Mouse (Mus musculus) yolk sac, embryonic 10.5 days (tissue): Measurements from ENCODE around the gene Smurf1.

Experiments used
- DNase-seq: peaks from one replicate; pipeline ENCODE4 v3.0.0-alpha.2; 2017; ENCODE audit warnings: low spot score

The Smurf1 gene

DNA sequence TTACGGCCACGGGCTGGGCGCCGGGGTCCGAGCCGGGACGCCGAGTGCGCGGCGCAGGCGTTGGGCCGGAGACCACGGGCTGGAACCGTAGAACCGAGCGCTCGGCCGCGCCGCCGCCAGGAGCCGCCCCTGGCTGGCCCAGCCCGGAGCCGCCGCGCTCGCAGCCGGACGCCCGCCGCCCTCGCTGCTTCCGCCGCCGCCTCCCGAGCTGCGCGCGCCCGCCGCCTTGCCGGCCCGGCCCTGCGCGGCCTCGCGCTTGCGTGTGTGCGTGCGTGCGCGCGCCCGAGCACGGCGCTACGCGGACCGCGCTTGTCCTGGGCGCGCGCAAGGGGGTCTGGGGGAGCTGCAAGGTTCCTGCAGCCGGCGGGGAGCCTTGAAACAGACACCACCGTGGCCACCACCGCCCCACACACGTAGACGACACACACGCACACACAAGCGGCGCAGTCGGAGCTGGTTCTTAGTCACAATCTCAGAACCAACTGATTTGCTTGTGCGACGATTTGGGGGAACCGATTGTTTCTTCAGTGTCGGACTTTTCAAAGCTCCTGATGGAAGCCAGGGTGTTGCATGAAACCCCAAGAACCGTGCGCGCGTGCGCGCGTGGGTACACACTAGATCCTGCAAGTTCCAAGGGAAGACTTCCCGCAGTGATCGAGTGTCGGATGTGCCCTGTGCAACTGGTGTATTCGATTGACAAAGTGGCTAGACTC is at the start of gene Smurf1:
Gene Smurf1 (minus strand): TSS at position 209 of the 713 bp plus-strand sequence.
- peak; percentile 86 for DNase-seq

DNA sequence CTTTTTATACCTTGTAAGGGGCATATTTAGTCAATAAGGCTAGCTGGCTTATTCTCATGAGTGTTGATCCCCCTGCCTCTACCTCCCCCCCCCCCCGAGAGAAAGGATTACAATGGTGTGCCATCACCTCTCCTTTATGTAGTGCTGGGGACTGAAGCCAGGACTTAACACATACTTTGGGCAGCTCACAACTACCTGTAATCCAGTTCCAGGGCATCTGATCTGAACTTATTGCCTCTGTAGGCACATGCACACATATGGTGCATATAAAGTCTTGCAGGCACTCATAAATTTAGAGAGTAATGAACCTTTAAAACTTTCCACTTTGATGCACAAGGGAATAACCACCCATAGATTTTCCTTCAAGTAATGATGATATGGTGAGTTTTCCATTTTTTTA is 48.6 kb upstream of the Smurf1 start:
- DNase-seq, result no peak

DNA sequence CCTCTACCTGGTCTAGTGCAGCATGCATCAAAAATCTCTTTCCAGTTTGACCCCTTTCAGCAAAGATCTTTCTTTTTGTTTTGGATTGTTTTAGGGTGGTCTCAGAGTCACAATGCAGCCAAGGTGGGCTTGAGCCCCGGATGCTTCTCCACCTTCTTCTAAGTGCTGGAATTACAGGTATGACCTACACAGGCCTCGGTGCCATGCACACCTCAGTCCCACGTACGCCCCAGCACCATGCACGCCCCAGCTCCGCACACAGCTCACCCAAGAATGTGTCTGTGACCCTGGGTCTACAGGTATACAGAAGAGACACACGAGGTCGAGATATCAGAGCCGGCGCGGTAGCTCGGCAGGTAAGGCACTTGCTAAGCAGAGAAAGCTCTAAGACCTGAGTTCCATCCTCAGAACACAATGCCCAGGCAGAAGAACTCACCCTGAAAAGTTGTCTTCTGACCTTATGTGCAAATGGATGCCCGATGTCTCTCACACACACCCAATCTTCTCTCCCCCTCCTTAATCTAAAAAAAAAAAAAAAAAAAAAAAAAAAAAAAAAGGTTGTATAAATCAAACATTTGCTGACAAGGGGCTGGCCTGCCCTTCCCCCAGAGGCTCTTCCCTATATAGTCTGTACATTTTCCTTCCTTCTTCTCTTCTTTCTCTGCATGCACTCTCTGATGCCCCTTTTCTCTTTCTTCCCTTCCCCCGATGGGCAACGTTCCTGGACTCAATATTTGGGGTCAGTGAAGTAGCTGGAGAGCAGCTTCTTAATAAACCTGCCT is 43.4 kb upstream of the Smurf1 start:
- DNase-seq, result no peak

DNA sequence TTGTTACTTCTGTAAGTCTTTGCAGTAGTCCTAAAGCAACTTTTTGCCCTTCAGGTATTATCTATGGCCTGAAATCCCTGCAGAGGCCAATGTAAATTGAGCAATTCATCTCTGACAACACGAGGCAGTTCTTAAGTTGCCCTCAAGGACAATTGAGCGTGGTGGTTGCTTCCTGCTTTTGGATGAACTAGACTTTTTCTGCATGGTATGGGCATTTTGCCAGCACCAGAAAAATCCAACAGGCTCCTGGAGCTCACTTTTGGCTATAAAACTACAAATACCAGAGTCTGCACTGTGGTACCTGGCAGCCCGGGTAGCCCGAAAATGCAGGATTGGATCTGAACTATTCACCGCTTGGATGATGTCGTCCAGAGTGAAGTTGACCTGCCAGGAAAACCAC is 39.9 kb upstream of the Smurf1 start:
- DNase-seq, result no peak

DNA sequence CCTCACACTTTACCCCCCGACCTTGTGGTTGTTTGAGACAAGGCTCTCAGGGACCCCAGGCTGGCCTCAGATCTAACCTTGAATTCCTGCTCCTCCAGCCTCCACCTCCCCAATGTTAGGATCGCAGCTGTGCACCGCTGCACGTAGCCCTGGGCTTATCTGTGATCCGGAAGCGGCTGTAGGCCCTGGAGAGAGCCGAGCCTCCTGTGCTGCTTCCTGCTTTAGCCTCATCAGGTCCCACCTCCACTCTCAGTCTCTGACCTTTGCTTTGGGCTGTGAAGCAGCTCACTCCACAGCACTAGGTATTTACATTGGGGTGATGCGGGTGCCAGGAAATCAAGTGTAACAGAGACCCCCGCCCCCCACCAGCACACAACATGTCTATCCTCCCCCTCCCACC is 38.8 kb upstream of the Smurf1 start:
- DNase-seq, result no peak

DNA sequence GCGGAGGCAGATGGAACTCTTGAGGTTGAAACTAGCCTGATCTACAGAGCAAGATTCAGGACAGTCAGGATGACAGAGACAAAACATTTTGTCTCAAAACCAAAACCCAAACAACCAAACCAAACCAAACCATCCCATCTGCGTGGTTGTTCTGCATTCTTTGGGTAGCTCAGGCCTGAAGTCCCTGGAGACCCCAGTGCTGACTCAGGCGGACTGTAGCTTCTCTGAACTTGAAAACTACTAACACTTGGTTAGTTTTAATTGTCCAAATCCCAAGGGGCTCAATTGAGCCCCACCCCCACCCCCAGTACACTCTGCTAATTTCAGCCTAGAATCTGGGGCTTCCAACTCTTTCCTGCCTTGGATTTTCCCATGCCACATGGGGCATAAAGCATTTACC is 37.7 kb upstream of the Smurf1 start:
- DNase-seq, result no peak

DNA sequence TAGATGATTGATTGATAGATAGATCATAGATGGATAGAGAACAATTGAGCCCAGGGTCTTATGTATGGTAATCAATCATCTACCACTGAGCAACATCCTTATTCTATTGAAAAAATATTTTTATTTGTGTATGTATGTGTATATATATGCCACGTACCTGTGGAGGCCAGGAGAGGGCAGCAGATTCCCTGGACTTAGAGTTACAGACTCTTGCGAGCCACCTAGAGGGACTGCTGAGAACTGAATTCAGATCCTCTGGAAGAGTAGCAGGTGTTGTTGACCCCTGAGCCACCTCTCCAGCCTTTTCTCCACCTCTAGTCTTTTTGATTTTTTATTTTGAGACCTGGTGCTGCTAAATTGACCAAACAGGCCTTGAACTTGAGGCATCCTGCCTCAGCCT is 32.8 kb upstream of the Smurf1 start:
- DNase-seq, result no peak

DNA sequence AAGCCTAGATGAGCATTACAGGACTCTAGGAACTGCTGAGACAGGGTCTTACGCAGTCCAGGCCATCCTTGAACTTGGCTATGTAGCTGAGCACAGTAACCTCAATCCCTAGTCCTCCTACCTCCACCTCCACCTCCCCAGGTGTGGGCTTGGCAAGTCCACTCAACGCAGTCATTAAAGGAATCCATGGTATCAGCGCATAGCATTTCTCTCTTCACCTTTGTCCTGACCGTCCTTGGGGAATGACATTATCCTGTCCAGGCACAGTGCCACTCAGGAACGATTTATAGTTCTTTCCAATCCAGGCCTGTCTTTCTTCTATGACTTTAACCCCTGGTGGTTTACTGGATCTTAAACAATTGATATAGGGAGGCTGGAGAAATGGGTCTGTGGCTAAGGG is 24.8 kb upstream of the Smurf1 start:
- no peak for DNase-seq

DNA sequence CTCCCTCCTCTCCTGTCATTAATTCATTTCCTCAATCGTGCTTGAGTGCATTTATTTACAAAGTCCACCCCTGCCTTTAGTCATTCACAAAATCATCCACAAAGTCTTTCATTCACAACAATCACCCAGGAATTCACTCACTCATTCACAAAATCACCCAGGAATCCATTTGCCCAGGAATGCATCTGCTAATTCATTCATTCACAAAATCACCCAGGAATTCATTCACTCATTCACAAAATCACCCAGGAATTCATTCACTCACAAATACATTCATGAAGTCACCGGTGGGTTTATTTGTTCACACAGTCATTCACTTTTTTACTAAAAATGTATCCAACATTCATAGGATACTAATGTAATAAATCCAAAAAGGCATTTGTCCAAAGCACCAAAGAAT is 24.4 kb upstream of the Smurf1 start:
- no peak for DNase-seq

DNA sequence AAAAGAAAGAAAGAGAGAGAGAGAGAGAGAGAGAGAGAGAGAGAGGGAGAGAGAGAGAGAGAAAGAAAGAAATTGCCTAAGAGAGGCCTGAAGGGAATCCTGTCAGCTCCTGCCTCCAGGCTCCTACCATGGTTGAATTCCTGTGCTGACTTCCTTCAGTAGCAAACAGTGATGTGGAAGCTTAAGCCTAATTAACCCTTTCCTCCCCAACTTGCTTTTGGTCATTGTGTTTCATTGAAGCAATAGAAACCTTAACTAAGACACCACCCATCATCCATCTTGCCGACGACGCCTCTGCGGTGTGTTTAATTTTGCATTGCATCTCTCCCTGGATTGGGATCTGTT is 23.4 kb upstream of the Smurf1 start:
- DNase-seq, result no peak

DNA sequence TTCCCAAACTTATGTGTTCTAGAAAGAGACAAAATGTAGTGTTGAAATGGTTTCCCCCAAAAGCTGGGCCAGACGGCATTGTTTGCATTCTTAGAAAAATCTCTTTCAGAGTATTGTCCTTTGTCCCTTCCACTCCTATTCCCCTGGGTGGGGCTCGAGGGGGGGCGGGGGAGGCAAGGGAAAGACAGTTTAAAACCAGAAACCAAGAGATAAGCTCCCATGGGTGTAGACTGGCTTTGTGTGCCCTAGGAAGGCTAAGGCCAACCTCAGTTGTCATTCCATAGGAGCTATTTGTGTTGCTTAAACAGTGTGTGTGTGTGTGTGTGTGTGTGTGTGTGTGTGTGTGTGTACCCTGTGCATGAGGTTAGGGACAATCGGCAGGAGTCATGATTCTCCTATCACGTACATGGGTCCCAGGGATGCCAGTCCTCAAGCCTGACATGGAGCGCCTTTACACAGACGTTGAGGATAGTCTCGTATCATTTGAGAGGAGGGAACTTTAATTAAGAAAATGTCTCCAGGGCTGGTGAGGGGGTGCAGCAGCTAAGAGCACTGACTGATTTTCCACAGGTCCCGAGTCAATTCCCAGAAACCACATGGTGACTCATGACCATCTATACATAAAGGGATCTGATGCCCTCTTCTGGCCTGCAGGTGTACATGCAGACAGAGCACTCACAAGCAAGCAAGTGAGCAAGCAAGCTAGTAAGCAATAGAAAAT is 22.9 kb upstream of the Smurf1 start:
- DNase-seq, result peak; percentile 59

DNA sequence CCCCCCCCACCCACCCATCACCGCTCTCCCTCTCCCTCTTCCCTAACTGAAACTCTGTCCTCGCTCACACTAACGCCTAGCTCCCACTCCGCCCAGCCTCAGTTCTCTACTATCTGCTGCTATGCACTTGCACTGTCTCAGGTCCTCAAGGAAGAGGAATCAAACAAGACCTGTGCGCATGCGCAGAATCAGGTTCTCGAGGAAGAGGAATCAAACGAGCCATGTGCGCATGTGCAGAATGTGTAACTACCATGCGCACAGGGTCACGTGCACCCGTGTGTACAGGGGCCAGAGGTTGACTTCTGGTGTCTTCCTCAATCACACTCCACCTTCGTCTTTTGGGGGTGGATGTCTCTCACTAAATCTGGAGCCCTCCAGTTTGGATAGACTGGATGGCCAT is 21.9 kb upstream of the Smurf1 start:
- DNase-seq, result no peak

DNA sequence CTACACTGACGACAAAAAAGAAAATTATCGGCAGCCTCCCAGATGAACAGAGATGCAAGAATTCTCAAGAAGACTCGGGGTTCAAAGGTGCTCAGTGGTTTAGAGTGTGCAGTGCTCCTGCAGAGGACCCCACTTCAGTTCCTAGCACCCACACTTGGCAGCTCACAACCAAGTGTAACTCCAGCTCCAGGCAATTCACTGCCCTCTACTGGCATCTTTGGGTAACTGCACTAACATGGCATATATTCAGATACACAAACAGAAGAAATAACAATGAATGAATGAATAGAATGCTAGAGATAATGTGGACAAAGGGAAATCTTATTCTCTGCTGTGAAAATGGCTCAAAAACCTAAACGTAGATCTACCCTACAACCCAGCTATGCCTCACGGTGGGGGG is 19.2 kb upstream of the Smurf1 start:
- no peak for DNase-seq

DNA sequence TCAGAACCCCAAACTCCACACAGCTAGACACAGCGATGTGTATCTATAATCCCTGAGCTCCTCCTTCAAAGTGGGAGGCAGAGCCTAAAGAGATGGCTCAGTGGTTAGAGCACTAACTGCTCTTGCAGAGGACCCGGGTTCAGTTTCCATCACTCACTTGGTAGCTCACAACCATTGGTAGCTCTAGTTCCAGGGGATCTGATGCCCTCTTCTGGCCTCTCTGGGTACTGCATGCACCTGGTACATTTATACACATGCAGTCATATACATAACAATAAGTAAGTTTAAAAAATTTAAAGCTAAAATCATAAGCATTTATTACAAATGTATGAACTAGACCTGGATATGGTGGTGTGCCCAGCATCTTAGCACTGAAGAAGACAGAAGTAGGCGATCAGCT is 17.6 kb upstream of the Smurf1 start:
- no peak for DNase-seq

DNA sequence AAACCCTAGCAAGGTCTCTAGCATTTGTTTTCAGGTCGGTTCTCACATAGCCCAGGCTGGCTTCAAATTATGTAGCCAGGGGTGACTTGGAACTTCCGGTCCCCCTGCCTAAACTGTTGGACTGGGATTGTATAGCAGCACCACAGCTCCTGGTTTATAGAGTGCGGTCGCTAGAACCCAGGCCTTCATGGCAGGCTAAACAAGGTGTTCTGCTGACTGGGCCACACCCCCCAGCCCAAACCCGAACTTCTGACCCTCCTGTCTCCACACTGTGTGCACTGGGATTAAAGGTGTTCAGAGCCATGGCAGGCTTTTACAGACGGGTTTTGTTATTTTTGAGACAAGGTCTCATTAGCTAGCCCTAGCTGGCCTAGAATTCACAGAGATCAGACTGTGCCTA is 13.5 kb upstream of the Smurf1 start:
- DNase-seq, result no peak

DNA sequence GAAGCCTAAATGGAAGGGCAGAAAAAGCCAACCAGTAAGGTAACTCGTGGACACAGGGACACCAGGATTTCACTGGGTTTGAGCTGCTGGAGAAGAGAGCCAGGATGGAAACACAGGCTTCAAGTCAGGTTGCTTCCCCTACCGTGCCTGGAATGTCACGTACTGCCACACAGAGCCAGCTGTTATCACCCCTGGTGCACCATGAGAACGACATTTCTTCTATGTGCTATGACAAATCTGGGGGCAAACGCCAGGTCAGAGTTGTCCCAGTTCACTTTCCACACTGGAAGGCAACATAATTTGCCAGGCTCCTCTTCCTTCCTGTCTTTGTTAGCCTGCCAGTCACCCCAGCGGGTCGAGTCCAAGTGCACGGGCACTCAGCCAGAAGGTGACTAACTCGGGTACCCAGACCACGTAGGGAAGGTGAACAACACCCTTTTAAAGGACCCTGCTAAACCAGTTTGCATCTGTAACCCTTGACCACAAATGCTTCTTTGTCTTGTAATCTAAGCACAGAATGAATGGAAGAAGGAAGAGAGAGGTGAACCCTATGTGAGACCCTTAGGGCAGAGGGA is 13.0 kb upstream of the Smurf1 start:
- DNase-seq, result no peak

DNA sequence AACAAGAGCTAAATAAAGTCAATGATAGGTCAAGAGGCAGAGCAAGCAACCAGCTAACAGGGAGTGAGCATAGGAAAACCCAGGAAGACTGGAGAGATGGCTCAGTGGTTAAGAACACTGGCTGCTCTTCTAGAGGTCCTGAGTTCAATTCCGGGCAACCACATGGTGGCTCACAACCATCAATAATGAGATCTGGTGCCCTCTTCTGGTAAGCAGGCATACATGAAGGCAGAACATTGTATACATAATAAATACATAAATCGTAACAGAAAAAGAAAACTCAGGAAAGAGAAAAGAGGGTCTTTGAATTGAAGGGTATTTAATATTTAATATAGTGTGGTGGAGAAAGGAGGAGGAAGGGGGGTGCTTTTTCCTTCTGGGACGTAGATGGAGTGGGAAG is 5.6 kb upstream of the Smurf1 start:
- no peak for DNase-seq

DNA sequence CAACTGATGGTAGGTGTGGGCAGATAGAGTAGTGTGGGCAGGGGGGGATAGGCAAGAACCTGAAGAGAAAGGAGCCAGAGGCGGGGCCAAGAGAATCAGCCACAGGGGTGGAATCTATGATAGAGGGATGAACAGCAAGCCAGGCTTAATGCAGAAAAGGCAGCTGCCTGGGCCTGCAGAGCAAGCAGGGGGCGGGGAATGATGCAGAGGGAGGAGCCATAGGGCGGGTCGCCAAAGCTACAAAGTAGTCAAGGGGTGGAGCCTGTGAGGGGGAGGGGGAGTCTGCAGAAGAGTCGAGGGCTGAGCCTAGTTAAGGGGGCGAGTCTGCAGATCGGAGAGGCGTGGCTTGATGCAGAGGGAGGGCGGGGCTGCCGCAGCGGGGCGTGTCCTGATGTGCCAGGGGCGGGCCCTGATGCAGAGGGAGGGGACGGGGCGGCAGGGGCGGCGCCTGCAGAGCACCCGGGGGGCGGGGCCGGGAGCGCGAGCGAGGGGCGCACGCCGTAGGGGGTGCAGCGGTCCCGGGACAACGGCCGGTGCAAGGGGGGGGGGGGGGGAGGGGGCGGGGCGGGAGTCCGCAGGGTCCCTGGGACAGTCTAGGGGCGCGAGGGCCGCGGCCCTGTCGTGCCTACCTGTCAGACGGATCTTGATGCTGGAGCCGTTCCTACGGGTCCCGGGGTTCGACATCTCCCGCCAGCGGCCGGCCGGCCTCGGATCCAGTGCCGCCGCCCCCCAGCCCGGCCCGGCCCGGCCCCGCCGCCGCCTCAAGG is 592 bp downstream of the Smurf1 start:
- peak; percentile 92 for DNase-seq

DNA sequence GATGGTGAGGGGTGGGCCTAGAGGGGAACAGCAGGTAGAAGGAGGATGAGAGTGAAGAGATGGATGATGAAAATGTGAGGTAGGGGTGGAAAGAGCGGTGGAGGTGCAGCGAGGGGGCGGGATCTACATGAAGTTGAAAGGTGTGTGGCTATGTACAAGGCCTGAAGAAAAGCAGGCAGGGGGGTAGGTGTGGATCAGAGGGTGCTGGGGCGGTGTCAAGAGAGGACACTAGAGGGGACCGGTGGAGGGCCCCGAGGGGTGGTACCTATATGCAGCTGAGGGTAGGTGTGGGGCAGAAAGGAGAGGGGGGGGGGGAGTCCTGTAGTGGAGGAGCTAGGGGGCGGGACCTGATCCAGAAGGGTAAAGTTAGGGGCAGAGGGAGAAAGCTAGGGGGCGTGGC is 1.2 kb downstream of the Smurf1 start:
- DNase-seq, result no peak

DNA sequence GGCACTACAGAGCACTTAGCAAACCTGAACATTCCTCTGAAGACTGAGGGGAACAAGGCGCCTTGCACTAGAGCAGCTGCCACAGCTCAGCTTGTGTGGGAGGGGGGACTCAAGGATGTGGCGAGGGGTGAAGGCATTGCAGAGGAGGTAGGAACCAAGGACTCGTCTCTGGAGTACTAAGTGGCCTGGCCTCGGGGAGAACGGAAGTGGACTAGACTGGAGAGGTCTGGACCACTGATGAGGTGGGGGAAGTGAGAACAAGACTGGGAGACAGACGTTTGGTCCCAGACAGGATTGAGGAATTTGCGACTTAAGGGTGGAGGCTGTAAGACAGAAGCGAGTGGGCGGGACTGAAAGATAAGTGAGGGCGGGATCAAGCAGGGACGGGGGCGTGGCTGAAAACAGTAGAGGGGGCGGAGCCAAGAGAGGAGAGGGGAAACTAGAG is 1.8 kb downstream of the Smurf1 start:
- peak; percentile 69 for DNase-seq

DNA sequence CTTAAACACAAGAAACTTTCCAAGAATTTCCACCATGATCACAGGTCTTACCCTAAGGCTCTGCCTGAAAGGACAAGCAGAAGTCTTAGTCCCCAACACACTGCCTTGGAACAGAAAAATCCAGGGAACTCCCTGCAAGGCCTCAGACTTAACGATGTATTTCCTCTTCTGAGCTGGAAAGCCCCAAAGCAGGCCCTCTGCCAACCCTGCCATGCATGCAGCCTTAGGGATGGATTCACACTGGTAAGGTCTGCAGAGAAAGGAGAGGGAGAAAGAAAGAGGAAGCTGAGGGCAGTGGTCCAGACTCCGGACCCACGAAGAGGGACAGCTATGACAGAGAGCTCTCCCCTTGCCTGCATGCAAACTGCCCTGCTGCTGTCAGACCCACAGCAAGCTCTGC is 2.2 kb downstream of the Smurf1 start:
- DNase-seq, result no peak

DNA sequence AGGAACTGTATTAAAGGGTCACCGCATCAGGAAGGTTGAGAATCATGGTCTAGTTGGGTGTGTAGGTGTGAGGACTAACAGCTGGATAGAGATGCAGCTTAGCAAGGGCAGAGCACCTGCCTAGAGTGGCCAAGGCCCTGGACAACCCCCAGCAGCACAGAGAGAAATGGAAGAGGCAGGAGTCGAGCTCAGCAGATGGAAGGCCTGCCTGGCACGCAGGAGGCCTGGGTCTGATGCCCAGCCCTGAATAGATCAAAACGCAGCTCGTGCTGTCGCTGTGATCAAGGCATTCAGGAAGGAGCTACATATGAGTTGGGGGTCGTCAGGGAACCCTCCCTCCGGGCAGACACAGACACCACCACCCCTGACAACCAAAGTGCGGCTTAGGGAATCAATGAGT is 7.4 kb downstream of the Smurf1 start:
- DNase-seq, result no peak
